Mouse (Mus musculus): ENCODE results near the gene Gpx4. TPM values are rescaled to one million over a fixed set of nuclear protein-coding genes. Genes with fewer than 3 reads are reported as not detected.

Gene Gpx4
- polyA plus RNA-seq, 1 experiment from 2014 or later, result 946 TPM

DNA sequence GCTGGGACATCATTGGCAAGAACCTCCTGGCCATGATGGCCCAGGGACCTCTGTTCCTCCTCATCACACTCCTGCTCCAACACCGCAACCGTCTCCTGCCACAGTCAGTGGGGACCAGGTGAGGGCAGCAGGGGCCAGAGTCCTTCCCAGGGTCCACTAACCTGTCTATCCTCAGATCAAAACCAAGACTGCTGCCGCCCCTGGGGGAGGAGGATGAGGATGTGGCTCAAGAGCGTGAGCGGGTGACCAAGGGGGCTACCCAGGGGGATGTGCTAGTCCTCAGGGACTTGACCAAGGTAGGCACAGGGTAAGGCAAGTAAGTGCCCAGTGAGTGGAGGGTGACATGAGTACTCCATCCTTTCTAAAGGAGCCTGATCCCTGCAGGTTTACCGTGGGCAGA lies 35.2 kb upstream of the Gpx4 start:
- Histone ChIP-seq H3K9ac (ENCODE audit: low read depth, low read length) (no peak overlapping the region), H3K27ac (no peak overlapping the region), H3K4me3 (replicated peaks; ENCODE audit: low read depth, low read length) (no peak overlapping the region), H3K36me3 (ENCODE audit: insufficient read depth, low read length) (peaks cover 6% of the 10 kb centered on the region; the same call in 1 of the 2 replicates), H3K4me1 (replicated peaks; ENCODE audit: insufficient read depth, low read length) (no peaks in the 10 kb centered on the region), H3K27me3 (ENCODE audit: insufficient read depth, low read length) (0 out of 2 replicates have a peak, but pooled peaks cover 9% of the 10 kb centered on the region), H3K4me2 (ENCODE audit: low read length) (no peak overlapping the region), H3K9me3 (replicated peaks; ENCODE audit: low read length) (no peaks in the 10 kb centered on the region)
- WGBS, result 90% methylated on average over 6 of the region's 6 CpGs
- no peak for ATAC-seq (replicated peaks; ENCODE audit: low FRiP score, low read depth)
- TF ChIP-seq CTCF (IDR thresholded peaks at IDR 0.05; ENCODE audit: low read depth), result no peak
- no peak for DNase-seq (ENCODE audit: low spot score)

DNA sequence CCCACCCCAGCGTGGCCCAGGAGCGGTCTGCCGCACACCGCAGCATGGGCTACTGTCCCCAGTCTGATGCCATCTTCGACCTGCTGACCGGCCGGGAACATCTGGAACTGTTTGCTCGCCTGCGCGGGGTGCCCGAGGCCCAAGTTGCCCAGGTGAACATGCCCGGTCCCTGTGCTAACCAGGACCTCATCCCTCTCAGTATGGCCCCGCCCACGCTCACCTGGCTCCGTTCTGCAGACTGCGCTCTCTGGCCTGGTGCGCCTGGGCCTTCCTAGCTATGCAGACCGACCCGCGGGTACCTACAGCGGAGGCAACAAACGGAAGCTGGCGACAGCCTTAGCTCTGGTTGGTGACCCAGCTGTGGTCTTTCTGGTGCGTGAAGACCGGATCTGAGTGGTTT lies 33.4 kb upstream of the Gpx4 start:
- Histone ChIP-seq H3K36me3 (ENCODE audit: insufficient read depth, low read length) (peaks cover 6% of the 10 kb centered on the region; the same call in 1 of the 2 replicates), H3K4me2 (ENCODE audit: low read length) (no peak overlapping the region), H3K4me1 (replicated peaks; ENCODE audit: insufficient read depth, low read length) (no peaks in the 10 kb centered on the region), H3K27me3 (ENCODE audit: insufficient read depth, low read length) (0 out of 2 replicates have a peak, but pooled peaks cover 9% of the 10 kb centered on the region), H3K4me3 (replicated peaks; ENCODE audit: low read depth, low read length) (no peak overlapping the region), H3K9ac (ENCODE audit: low read depth, low read length) (no peak overlapping the region), H3K27ac (no peak overlapping the region), H3K9me3 (replicated peaks; ENCODE audit: low read length) (no peaks in the 10 kb centered on the region)
- TF ChIP-seq CTCF (IDR thresholded peaks at IDR 0.05; ENCODE audit: low read depth), result no peak
- no peak for ATAC-seq (replicated peaks; ENCODE audit: low FRiP score, low read depth)
- DNase-seq (ENCODE audit: low spot score), result no peak
- WGBS, result 47% methylated on average over 25 of the region's 25 CpGs

DNA sequence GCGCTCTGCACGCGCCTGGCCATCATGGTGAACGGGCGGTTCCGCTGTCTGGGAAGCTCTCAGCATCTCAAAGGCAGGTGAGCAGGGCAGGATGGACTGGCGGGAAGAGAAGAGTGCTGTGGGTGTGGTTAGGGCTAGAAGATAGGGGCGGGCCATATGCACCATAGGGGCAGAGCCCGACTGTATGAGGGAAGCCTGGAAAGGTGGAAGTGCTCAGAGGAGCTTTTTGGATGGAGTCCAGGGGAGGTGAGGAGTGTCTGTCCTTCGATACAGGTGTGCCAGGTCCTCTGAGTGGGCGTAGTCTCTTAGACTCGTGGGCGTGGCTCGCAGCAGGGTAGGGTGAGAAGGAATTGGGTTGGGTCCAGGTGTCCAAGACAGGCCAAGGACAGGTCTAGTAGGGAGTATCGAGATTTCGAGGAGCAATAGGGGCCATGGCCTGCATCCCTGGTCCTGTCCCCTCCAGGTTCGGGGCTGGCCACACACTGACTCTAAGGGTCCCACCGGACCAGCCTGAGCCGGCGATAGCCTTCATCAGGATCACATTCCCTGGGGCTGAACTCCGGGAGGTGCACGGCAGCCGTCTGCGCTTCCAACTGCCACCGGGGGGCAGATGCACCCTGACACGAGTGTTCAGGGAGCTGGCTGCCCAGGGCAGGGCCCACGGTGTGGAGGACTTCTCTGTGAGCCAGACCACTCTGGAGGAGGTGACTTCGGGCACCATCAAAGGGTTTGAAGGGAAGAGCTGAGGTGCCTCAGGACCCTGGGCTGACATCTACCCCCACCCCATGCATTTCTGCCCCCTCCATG lies 32.3 kb upstream of the Gpx4 start:
- 24% methylated on average over 28 of the region's 28 CpGs for WGBS
- Histone ChIP-seq H3K4me3 (replicated peaks; ENCODE audit: low read depth, low read length) (no peak overlapping the region), H3K4me2 (ENCODE audit: low read length) (no peak overlapping the region), H3K4me1 (replicated peaks; ENCODE audit: insufficient read depth, low read length) (peaks cover 8% of the 10 kb centered on the region; the same call in 1 of the 2 replicates), H3K36me3 (ENCODE audit: insufficient read depth, low read length) (0 out of 2 replicates have a peak, but pooled peaks cover 4% of the 10 kb centered on the region), H3K9ac (ENCODE audit: low read depth, low read length) (no peak overlapping the region), H3K9me3 (replicated peaks; ENCODE audit: low read length) (no peaks in the 10 kb centered on the region), H3K27me3 (ENCODE audit: insufficient read depth, low read length) (0 out of 2 replicates have a peak, but pooled peaks cover 9% of the 10 kb centered on the region), H3K27ac (no peak overlapping the region)
- TF ChIP-seq CTCF (IDR thresholded peaks at IDR 0.05; ENCODE audit: low read depth), result peak; percentile 44
- no peak for DNase-seq (ENCODE audit: low spot score)
- no peak for ATAC-seq (replicated peaks; ENCODE audit: low FRiP score, low read depth)

DNA sequence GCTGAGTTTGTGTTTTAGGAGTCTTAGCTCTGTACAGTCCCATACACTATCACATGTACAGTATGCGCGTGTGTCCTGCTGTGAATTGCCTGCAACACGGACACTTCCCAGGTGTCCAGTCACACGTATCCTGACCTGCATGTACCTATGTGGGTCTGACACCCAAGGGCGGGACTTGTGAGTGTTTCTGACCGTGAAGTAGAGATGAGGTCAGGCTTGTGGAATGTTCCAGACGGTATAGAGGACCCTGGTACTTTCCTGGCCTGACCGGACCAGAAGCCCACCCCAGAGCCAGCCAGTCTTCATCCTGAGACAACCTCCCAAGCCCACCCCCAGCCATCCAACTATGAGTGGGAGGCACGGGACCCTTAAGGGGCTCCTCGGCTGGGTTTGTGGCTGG lies 31.4 kb upstream of the Gpx4 start:
- no peaks in the 10 kb centered on the region for H3K9me3 ChIP-seq (replicated peaks; ENCODE audit: low read length)
- H3K9ac ChIP-seq (ENCODE audit: low read depth, low read length), result no peak overlapping the region
- ATAC-seq (replicated peaks; ENCODE audit: low FRiP score, low read depth) (no peak), DNase-seq (ENCODE audit: low spot score) (no peak)
- 66% methylated on average over 10 of the region's 10 CpGs for WGBS
- no peaks in the 10 kb centered on the region for H3K36me3 ChIP-seq (ENCODE audit: insufficient read depth, low read length)
- H3K27me3 ChIP-seq (ENCODE audit: insufficient read depth, low read length), result 0 out of 2 replicates have a peak, but pooled peaks cover 9% of the 10 kb centered on the region
- no peak for TF ChIP-seq CTCF (IDR thresholded peaks at IDR 0.05; ENCODE audit: low read depth)
- no peak overlapping the region for H3K27ac ChIP-seq
- H3K4me3 ChIP-seq (replicated peaks; ENCODE audit: low read depth, low read length), result no peak overlapping the region
- peaks cover 8% of the 10 kb centered on the region; the same call in 1 of the 2 replicates for H3K4me1 ChIP-seq (replicated peaks; ENCODE audit: insufficient read depth, low read length)
- H3K4me2 ChIP-seq (ENCODE audit: low read length), result no peak overlapping the region

DNA sequence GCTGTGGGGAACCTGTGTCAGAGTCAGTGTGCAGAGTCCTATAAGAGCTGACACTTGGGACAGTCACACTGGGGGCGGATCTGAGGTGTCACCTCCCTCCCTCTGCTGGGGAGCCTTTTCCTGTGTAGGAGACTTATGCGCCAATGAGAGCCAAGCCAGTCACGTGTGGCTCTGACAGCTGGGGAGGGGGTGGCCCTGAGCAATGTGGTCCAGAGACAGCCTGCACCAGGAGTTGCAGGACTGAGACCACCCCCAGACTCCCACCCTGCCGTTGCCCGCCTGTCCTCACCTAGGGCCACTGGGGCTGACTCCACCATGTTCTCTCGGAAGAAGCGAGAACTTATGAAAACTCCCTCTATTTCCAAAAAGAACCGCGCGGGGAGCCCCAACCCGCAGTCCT lies 30.5 kb upstream of the Gpx4 start, which contains the start of gene Arhgap45:
Gene Arhgap45 (plus strand): TSS at position 143 of the 400 bp plus-strand sequence.
- Histone ChIP-seq H3K27me3 (ENCODE audit: insufficient read depth, low read length) (0 out of 2 replicates have a peak, but pooled peaks cover 9% of the 10 kb centered on the region), H3K4me1 (replicated peaks; ENCODE audit: insufficient read depth, low read length) (peaks cover 8% of the 10 kb centered on the region; the same call in 1 of the 2 replicates), H3K27ac (no peak within 1 kb of the TSS), H3K4me2 (ENCODE audit: low read length) (no peak within 1 kb of the TSS), H3K9me3 (replicated peaks; ENCODE audit: low read length) (no peaks in the 10 kb centered on the region), H3K36me3 (ENCODE audit: insufficient read depth, low read length) (no peaks in the 10 kb centered on the region), H3K9ac (ENCODE audit: low read depth, low read length) (no peak within 1 kb of the TSS), H3K4me3 (replicated peaks; ENCODE audit: low read depth, low read length) (no peak within 1 kb of the TSS)
- no peak for TF ChIP-seq CTCF (IDR thresholded peaks at IDR 0.05; ENCODE audit: low read depth)
- 75% methylated on average over 11 of the region's 11 CpGs for WGBS
- ATAC-seq (replicated peaks; ENCODE audit: low FRiP score, low read depth) (no peak), DNase-seq (ENCODE audit: low spot score) (no peak)

DNA sequence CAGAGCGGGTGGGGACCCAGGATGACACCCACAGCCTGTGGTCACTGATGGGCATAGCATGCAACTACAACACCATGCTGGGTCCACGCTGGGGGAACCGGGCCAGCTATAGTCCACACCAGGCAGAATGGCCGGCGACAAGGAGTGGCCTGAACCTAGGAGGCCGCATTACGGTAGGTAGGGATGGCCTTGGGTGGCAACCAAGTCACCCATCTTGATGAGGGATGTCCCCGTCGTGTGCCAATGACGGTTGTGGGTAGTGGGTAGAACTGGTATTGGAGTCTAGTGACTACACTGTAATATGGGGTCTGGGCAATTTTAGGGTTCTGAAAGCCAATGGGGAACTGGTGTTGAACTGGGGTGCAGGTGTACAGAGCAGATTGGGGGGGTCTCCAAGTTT lies 30.0 kb upstream of the Gpx4 start:
- no peak overlapping the region for H3K9ac ChIP-seq (ENCODE audit: low read depth, low read length)
- no peaks in the 10 kb centered on the region for H3K36me3 ChIP-seq (ENCODE audit: insufficient read depth, low read length)
- H3K4me3 ChIP-seq (replicated peaks; ENCODE audit: low read depth, low read length), result no peak overlapping the region
- H3K27ac ChIP-seq, result no peak overlapping the region
- H3K4me1 ChIP-seq (replicated peaks; ENCODE audit: insufficient read depth, low read length), result peaks cover 8% of the 10 kb centered on the region; the same call in 1 of the 2 replicates
- 0 out of 2 replicates have a peak, but pooled peaks cover 9% of the 10 kb centered on the region for H3K27me3 ChIP-seq (ENCODE audit: insufficient read depth, low read length)
- H3K9me3 ChIP-seq (replicated peaks; ENCODE audit: low read length), result no peaks in the 10 kb centered on the region
- DNase-seq (ENCODE audit: low spot score) (no peak), ATAC-seq (replicated peaks; ENCODE audit: low FRiP score, low read depth) (no peak)
- no peak for TF ChIP-seq CTCF (IDR thresholded peaks at IDR 0.05; ENCODE audit: low read depth)
- WGBS, result 93% methylated on average over 10 of the region's 10 CpGs
- no peak overlapping the region for H3K4me2 ChIP-seq (ENCODE audit: low read length)

Measured in kidney, postnatal 0 days (tissue).